Mouse (Mus musculus): Measurements from ENCODE around the gene Calcb.

Calcb gene

DNA sequence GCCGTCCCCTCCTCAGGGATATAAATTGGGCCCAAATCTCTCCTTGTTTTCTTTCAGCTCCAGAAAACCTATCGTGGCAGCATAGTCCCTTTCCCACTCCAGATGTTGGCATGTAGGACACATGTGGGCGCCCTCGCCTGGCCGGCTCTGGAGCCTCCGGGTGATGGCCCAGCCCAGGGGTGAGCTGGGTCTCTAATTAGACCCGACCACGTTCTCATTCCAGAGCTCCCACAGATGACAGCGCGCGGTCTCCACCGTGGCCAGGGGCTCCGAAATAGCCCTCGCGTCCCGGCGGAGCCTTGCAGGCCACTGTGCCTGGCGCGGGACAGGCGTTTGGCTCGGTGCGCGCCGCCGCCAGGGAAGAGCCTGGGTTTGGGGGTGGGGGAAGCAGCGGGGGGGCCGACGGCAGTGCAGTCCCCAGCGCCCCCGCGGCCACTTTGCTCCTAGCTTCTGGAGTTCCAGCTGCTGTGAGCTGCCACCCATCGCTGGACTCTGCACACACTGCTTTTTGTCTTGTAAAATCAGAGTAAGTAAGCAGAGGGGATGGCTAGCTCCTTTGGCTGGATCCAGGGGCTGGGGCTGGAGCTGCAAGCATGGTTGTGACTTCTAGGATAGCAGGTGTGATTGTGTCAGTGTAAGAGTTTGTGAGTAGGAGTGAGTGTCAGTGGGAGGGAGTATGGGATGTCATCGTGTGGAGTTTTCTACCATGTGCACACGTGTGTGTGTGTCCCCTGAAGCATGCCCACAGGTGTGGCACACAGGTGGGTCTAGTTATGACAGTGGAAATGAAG, 27.2 kb downstream of the Calcb start:
- in situ Hi-C loops (cut with MboI; ENCODE audit: low pct_unique_long_range_greater_than_20kb in 1 of 2, low sequenced_read_pairs in 2 of 2, unreplicated experiment in 1 of 2): no loop called here

DNA sequence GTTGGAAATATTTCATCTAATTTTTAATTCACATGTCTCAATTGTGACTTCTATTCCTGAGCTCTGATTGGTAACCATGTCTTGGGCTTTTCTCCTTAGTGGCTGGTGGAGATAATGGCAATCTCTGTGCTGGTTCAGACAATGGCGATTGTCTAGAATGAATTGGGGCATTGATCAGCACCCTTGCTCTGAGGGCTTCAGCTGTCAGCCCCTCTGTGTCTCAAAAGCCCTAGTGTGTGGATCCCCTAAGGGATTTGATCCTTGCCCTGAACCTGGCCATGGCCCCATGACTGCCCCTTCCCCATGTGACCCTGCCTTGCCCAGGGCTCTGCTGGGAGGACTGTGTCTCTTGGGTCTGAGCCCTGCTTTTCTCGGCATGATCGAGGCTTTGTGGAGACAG, 29.2 kb downstream of the Calcb start:
- in situ Hi-C loops (cut with MboI; ENCODE audit: low pct_unique_long_range_greater_than_20kb in 1 of 2, low sequenced_read_pairs in 2 of 2, unreplicated experiment in 1 of 2): no loop called here

DNA sequence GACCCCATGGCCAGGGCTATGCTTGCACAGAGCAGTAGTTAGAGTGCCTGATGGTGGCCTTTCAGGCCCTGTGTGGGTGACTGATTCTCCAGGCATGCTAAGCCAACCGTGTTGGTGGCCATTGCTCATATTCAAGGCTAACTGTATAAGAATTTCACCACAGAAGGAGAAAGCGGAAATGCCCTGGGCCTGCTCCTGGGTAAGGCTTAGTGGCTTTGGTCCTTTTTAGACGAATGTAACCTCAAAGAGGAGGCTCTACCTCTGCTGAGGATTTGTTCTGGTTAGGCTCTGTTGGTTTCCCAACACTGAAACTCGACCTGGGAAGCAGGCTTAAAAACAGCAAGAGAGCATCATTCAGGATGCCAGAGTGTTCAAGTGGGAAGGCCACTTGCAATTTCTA, 29.8 kb downstream of the Calcb start:
- in situ Hi-C loops (cut with MboI; ENCODE audit: low pct_unique_long_range_greater_than_20kb in 1 of 2, low sequenced_read_pairs in 2 of 2, unreplicated experiment in 1 of 2): no loop called here

DNA sequence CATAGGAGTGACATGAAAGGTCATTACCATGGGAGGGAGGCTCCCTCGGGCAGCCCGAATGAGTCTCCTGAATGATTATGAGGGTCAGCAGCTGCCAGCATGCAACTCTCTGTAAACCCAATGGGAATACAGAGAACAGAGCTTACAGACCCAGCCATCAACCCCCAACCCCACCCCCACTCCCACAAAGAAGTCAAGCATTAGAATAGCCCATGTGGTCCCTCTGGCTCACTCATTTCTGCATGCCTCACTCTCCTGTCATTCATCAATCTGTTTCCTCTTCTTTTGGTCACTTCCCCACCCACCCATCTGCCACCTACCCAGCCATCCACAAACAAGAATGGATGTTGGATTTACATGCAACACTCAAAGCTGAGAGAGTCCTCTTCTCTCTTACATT, 35.0 kb downstream of the Calcb start:
- in situ Hi-C loops (cut with MboI; ENCODE audit: low pct_unique_long_range_greater_than_20kb in 1 of 2, low sequenced_read_pairs in 2 of 2, unreplicated experiment in 1 of 2): no loop called here

DNA sequence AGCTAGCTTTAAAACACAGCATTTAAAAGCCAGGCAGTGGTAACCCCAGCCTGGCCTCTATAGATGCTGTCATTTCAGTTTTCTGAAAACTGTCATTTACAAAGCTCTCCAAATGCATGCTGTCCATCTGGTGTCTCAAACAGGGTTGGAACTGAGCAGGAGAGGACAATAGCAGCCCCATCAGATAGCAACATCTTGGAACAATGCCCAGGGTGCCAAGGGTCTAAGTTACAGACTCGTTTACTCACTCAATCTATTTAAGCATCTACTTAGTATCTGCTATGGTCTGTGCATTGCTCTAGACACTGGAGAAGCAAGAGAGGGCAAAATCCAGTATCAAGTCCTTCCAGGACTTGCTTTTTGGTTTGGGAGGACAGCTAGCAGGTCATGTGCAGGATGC, 35.8 kb downstream of the Calcb start:
- in situ Hi-C loops (cut with MboI; ENCODE audit: low pct_unique_long_range_greater_than_20kb in 1 of 2, low sequenced_read_pairs in 2 of 2, unreplicated experiment in 1 of 2): no loop called here

DNA sequence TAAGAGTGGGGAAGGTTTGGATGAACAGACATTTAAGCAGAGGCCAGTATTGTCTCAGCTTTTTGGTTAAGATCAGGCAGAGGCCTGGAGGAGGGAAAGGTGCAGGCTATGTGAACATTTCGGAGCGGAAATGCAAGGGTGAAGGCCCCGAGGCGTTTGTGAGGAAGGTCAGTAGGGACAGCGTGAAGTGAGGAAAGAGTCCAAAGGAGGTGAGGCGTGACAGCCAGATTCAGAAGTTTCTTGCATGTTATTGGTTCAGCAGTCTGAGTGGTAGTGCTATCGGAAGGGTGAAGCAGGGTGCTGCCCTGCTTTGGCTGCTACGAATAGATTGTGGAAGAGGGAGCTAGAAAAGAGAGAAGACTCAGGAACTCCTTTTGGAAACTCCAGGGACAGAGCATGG, 36.2 kb downstream of the Calcb start:
- in situ Hi-C loops (cut with MboI; ENCODE audit: low pct_unique_long_range_greater_than_20kb in 1 of 2, low sequenced_read_pairs in 2 of 2, unreplicated experiment in 1 of 2): no loop called here

DNA sequence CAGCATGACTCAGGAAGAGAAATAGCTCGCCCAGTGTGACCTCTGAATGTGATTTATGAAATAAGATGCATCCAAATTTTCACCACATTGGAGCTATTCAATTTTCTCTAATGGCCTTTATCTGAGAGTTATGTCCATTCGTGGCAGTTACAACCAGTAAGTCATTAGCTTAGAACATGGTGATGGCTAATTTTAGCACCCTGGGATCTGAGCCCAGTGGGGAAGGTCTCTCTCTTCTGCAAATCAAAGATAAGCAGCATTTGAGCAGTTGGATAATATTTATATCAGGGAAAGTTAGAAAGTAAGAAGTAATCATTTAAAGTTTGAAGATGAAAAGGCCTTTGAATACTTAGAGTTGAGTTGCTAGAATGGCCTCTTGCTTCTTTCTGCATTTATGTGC, 44.2 kb downstream of the Calcb start:
- in situ Hi-C loops (cut with MboI; ENCODE audit: low pct_unique_long_range_greater_than_20kb in 1 of 2, low sequenced_read_pairs in 2 of 2, unreplicated experiment in 1 of 2): no loop called here

DNA sequence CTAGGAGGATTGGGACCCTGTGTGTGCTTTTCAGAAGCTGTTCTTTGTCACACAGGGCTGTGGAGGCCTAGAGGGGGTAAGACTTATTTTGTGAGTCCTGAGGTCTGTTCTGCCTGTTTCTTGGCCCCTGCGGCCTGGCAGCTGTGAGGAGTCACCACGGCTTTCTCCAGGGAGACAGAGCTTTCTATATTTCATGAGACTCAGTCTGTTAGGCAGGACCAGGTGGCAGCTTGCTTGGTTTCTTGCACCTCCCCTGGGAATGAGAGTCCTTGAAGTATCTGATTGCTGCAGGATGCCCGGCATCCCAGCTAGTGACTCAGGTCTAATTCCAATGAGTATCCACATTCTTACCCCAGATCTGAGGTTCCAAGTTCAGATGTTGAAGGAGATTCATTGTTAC, 46.8 kb downstream of the Calcb start:
- in situ Hi-C loops (cut with MboI; ENCODE audit: low pct_unique_long_range_greater_than_20kb in 1 of 2, low sequenced_read_pairs in 2 of 2, unreplicated experiment in 1 of 2): no loop called here

DNA sequence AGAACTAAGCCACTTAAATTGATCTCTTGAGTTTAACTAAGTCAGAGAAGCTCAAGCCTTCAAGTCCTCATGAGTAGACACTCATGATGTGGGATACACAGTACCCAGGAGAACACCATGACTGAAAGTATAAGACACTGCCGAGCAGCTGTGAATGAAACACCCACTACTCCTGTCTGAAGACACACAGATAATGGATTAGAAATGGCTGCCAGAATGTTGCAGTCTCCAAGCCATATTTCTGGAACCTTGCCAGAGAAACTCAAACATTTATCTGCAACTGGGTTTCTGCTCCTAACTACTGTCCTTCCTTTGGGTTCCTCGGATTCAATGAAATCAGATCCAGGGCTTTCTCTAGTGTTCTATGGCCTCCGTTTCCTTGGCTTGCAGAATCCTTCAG, 48.1 kb downstream of the Calcb start:
- in situ Hi-C loops (cut with MboI; ENCODE audit: low pct_unique_long_range_greater_than_20kb in 1 of 2, low sequenced_read_pairs in 2 of 2, unreplicated experiment in 1 of 2): no loop called here

DNA sequence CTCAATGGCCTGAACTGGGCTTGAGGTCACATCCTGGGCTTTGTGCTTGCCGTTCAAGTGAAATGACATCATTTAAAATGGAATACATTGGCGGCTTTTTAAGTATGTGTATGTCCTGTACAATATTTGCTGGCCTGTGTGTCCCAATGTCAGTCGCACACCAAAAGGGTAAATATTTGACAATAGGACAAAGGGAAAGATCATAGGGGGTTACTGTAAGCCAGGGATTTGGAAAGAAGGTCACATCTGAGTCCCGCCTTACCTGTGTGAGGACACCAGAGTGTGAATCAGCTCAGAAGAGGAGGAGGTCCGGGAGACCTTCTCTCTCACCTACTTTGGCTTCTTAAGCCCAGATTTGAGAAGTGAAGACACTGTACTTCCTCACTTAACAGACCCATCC, 50.1 kb downstream of the Calcb start:
- in situ Hi-C loops (cut with MboI; ENCODE audit: low pct_unique_long_range_greater_than_20kb in 1 of 2, low sequenced_read_pairs in 2 of 2, unreplicated experiment in 1 of 2): no loop called here

DNA sequence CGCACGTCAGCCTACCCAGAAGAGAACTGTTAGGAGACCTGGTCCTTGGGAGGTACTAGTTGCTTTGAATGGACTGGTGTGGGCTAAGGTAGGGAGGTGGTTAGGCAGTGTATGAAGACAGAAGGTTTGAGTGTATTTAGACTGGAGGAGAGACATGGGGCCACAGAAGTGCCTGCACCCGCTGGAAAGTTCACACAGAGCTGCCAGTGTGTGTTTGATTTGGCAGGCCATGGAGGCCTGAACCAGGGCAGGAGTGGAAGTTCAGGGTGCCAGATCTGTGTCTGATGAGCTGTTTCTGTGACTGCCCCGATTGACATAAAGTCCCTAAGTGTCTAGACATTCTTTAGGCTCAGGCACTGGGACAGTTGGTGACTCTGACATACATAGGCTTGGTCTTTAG, 50.6 kb downstream of the Calcb start:
- in situ Hi-C loops (cut with MboI; ENCODE audit: low pct_unique_long_range_greater_than_20kb in 1 of 2, low sequenced_read_pairs in 2 of 2, unreplicated experiment in 1 of 2): no loop called here

DNA sequence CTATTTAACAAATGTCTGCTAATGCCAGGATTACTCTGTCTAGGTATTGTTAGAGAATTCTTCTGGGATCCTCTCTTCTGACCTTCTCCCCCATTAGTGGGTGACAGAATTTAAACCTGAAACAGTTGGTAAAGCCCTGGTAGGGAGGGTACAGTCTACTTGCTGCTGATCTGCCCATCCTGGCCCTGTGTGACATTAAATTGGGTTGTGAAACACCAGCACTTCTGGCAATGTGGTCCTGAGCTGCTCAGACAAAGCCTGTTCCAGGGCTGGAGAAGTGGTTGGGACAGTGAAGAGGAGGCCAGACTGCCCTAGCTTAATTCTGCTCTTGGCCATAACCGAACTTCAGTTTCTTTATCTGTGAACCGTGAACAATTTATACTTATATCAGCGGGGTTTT, 52.1 kb downstream of the Calcb start:
- in situ Hi-C loops (cut with MboI; ENCODE audit: low pct_unique_long_range_greater_than_20kb in 1 of 2, low sequenced_read_pairs in 2 of 2, unreplicated experiment in 1 of 2): no loop called here

DNA sequence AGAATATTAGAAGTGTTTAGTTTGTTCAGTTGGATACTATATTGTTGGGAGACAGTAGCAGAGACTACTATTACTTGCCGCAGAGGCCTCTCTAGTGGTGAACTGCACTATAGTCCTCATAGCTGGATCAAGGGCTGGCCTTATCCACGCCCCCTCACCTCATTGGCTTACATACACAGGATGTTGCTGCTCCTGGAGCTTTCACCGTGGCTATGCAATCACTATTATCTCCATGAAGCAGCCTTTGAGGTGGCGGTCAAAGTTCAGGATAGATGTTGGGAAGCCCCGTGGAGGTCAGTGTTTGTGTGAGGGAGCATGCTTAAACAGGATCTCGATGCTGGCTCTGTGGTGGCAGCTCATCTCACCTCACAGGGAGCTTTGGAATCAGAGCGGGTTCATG, 53.4 kb downstream of the Calcb start:
- in situ Hi-C loops (cut with MboI; ENCODE audit: low pct_unique_long_range_greater_than_20kb in 1 of 2, low sequenced_read_pairs in 2 of 2, unreplicated experiment in 1 of 2): no loop called here
